Comparison of ENCODE assay signal across 21 mouse cellular contexts in genomic region chr17:70321976-70322375, GRCm38 (mm10).
DNase-seq lines count a peak whose midpoint lies in the region; ATAC-seq and TF ChIP-seq lines count a peak whose summit lies in the region.
"Had no signal": no experiment of that assay in that cellular context is flagged by ENCODE, and none has a peak within 500 bp of the region (broad histone marks: within the 10 kb centered on the region; RNA-seq: fewer than 3 reads in every experiment).

No protein-coding gene starts in this region.

- DNase-seq in cerebellum, adult 2 months: peak; percentile 41 to 46
- DNase-seq in cerebellum, adult 11 months: no peak
- no peak for DNase-seq in layer of hippocampus, adult 2 months (ENCODE audit: low spot score in 2 of 2)
- DNase-seq in layer of hippocampus, adult 9-10 months (ENCODE audit: low spot score): no peak
- peak; percentile 66 to 72 for DNase-seq in cerebellum, postnatal 14 days
- peak; percentile 22 to 30 for DNase-seq in cerebellum, postnatal 36 days
- no peak for DNase-seq in lung, postnatal 0 days (ENCODE audit: low spot score)
- DNase-seq: adrenal gland, adult 2 months; adrenal gland, postnatal 14 days; forebrain, postnatal 0 days; gastrocnemius, adult 2 months; gastrocnemius, postnatal 14 days; heart, adult 11 months; kidney, adult 2 months had no signal

- H3K4me2 ChIP-seq in lung, postnatal 0 days (replicated peaks; ENCODE audit: low read depth, low read length): no peak overlapping the region
- H3K4me2 ChIP-seq: heart, embryonic 11.5 days; hindbrain, embryonic 12.5 days; hindbrain, embryonic 15.5 days had no signal

- 77% methylated on average over 6 of the region's 6 CpGs for WGBS in cerebellum, adult 2 months
- WGBS in lung, postnatal 0 days: 71% methylated on average over 6 of the region's 6 CpGs

- no peak for TF ChIP-seq CTCF in cerebellum, adult 2 months (IDR thresholded peaks at IDR 0.05; ENCODE audit: borderline replicate concordance, insufficient read depth, low read depth, low read length)
- TF ChIP-seq CTCF in layer of hippocampus, adult 2 months (conservative IDR thresholded peaks at IDR 0.05): no peak
- no peak for TF ChIP-seq CTCF in lung, postnatal 0 days (IDR thresholded peaks at IDR 0.05)

- no peak for TF ChIP-seq EP300 in lung, postnatal 0 days (IDR thresholded peaks at IDR 0.05)

- no peaks in the 10 kb centered on the region for H3K36me3 ChIP-seq in lung, postnatal 0 days (ENCODE audit: insufficient read depth, low read length)
- H3K36me3 ChIP-seq: forebrain, embryonic 10.5 days; hindbrain, embryonic 12.5 days; hindbrain, embryonic 15.5 days had no signal

- H3K27ac ChIP-seq in cerebellum, adult 2 months (ENCODE audit: insufficient read depth, low read length): no peak overlapping the region
- H3K27ac ChIP-seq in layer of hippocampus, adult 2 months: peak overlapping the region; percentile 33; the same call in 1 of the 2 replicates
- H3K27ac ChIP-seq in lung, postnatal 0 days (ENCODE audit: low read length): no peak overlapping the region
- H3K27ac ChIP-seq: forebrain, embryonic 10.5 days; gastrocnemius, adult 2 months; hindbrain, embryonic 12.5 days; hindbrain, embryonic 15.5 days had no signal

- no peak for TF ChIP-seq POLR2A in cerebellum, adult 2 months (IDR thresholded peaks at IDR 0.05; ENCODE audit: borderline replicate concordance, insufficient read depth, low read length)

- no peaks in the 10 kb centered on the region for H3K27me3 ChIP-seq in cerebellum, adult 2 months (ENCODE audit: control insufficient read depth, insufficient read depth, low read length)
- H3K27me3 ChIP-seq in lung, postnatal 0 days (replicated peaks; ENCODE audit: insufficient read depth, low read length): no peaks in the 10 kb centered on the region
- H3K27me3 ChIP-seq: hindbrain, embryonic 12.5 days; hindbrain, embryonic 15.5 days had no signal

- H3K9ac ChIP-seq in lung, postnatal 0 days (replicated peaks; ENCODE audit: low read depth): no peak overlapping the region
- H3K9ac ChIP-seq: forebrain, postnatal 0 days; hindbrain, embryonic 12.5 days; hindbrain, embryonic 15.5 days had no signal

- H3K4me1 ChIP-seq in cerebellum, adult 2 months (ENCODE audit: control insufficient read depth, insufficient read depth, low read length): no peaks in the 10 kb centered on the region
- H3K4me1 ChIP-seq in lung, postnatal 0 days (ENCODE audit: insufficient read depth, low read depth, low read length): no peaks in the 10 kb centered on the region
- H3K4me1 ChIP-seq: forebrain, embryonic 10.5 days; hindbrain, embryonic 12.5 days; hindbrain, embryonic 15.5 days had no signal

- no peak for ATAC-seq in lung, postnatal 0 days
- ATAC-seq: CD4-positive, CD25-positive, alpha-beta regulatory T cell, adult 4 months; forebrain, embryonic 14.5 days; forebrain, postnatal 0 days; intestine, postnatal 0 days had no signal

- H3K4me3 ChIP-seq in cerebellum, adult 2 months (replicated peaks; ENCODE audit: insufficient read depth, low read depth, low read length): no peak overlapping the region
- H3K4me3 ChIP-seq in layer of hippocampus, adult 2 months: no peak overlapping the region
- H3K4me3 ChIP-seq in lung, postnatal 0 days (ENCODE audit: low read depth, low read length): no peak overlapping the region
- H3K4me3 ChIP-seq: forebrain, embryonic 10.5 days; gastrocnemius, adult 2 months; hindbrain, embryonic 12.5 days; hindbrain, embryonic 15.5 days had no signal

- H3K9me3 ChIP-seq in lung, postnatal 0 days (ENCODE audit: low read length): no peaks in the 10 kb centered on the region
- H3K9me3 ChIP-seq: forebrain, embryonic 10.5 days; hindbrain, embryonic 12.5 days; hindbrain, embryonic 15.5 days had no signal

Comparison
In these comparisons a context has a peak if more than half of its experiments do, and no peak if none do; other contexts are left out.
1. DNase-seq: peak in cerebellum, adult 2 months (2 of 2), cerebellum, postnatal 14 days (2 of 2) and cerebellum, postnatal 36 days (2 of 2); none in cerebellum, adult 11 months (single experiment), layer of hippocampus, adult 2 months (0 of 2), layer of hippocampus, adult 9-10 months (single experiment) and lung, postnatal 0 days (single experiment).